Mouse (Mus musculus) ES-E14 (cell line): ENCODE results near the gene Cactin. TPM values are rescaled to one million over a fixed set of nuclear protein-coding genes. Genes with fewer than 3 reads are reported as not detected.
A peak's percentile ranks its signal among the peaks of the same experiment; 100 is the strongest.

Experiments used
- DNase-seq: peaks from one replicate; pipeline ENCODE4 v3.0.0-alpha.2; 2013; ENCODE audit warnings: low read depth, low spot score
- H3K27ac ChIP-seq: 2 replicates; pipeline ENCODE4 v1.5.1; 2012; ENCODE audit warnings: low read depth, mild to moderate bottlenecking, low read length, moderate library complexity, mixed read lengths; ENCODE audit not compliant: poor library complexity, insufficient read depth, severe bottlenecking
- H3K36me3 ChIP-seq: 2 replicates; pipeline ENCODE4 v1.6.1; 2012; ENCODE audit warnings: mild to moderate bottlenecking, low read length, moderate library complexity, mixed read lengths; ENCODE audit not compliant: control insufficient read depth, poor library complexity, insufficient read depth, severe bottlenecking
- H3K4me1 ChIP-seq, 2 experiments: fragments of 150-350 bp in 1 of 2; sonication (generic) in 1 of 2; 2 replicates each; pipeline ENCODE4 v1.6.1; 2012; ENCODE audit warnings: low read length in 2 of 2, mild to moderate bottlenecking in 1 of 2, mixed read lengths in 1 of 2; ENCODE audit not compliant: control insufficient read depth in 2 of 2, insufficient read depth in 2 of 2, poor library complexity in 1 of 2
- H3K4me3 ChIP-seq, 2 experiments: fragments of 150-350 bp in 1 of 2; sonication (generic) in 1 of 2; 2 replicates each; pipeline ENCODE4 v1.5.1; 2012; ENCODE audit warnings: low read length in 2 of 2, low read depth in 1 of 2, mild to moderate bottlenecking in 1 of 2, mixed read lengths in 1 of 2; ENCODE audit not compliant: insufficient read depth in 1 of 2, poor library complexity in 1 of 2, severe bottlenecking in 1 of 2
- H3K9ac ChIP-seq: 2 replicates; pipeline ENCODE4 v1.6.1; 2012; ENCODE audit warnings: low read depth, mild to moderate bottlenecking, low read length, mixed read lengths; ENCODE audit not compliant: poor library complexity, insufficient read depth, severe bottlenecking
- H3K9me3 ChIP-seq: fragments of 150-350 bp; sonication (generic); 2 replicates; pipeline ENCODE4 v1.6.1; 2012; ENCODE audit warnings: low read depth, mild to moderate bottlenecking, low read length; ENCODE audit not compliant: control insufficient read depth, insufficient read depth
- CHD2 ChIP-seq: IDR thresholded peaks from 2 replicates; pipeline ENCODE4 v1.6.1; 2014; ENCODE audit warnings: mild to moderate bottlenecking, low read depth, low read length, inconsistent platforms
- HCFC1 ChIP-seq: IDR thresholded peaks from 2 replicates; pipeline ENCODE4 v1.6.1; 2012; ENCODE audit warnings: low read length, inconsistent platforms, borderline replicate concordance; ENCODE audit not compliant: insufficient read depth
- MAFK ChIP-seq: IDR thresholded peaks from 2 replicates; pipeline ENCODE4 v1.6.1; 2014; ENCODE audit warnings: mild to moderate bottlenecking, low read depth, low read length, inconsistent platforms; ENCODE audit not compliant: insufficient read depth
- ZC3H11A ChIP-seq: IDR thresholded peaks from 2 replicates; pipeline ENCODE4 v1.6.1; 2012; ENCODE audit warnings: low read depth, mild to moderate bottlenecking, inconsistent platforms, low read length, borderline replicate concordance
- ZNF384 ChIP-seq: IDR thresholded peaks from 2 replicates; pipeline ENCODE4 v1.6.1; 2012; ENCODE audit warnings: low read depth, low read length, inconsistent platforms
- in situ Hi-C, 2 experiments: fragments of 600-800 bp; cut with MboI; formaldehyde crosslinking; loops; one replicate each; pipeline ENCODE4 v1.15.1; 2025; ENCODE audit warnings: low sequenced_read_pairs in 2 of 2, inconsistent platforms in 1 of 2; ENCODE audit not compliant: unreplicated experiment in 2 of 2
- total RNA-seq: library from RNA; depleted of rRNA; stranded (reverse); fragments of 300-350 nt; gene quantifications from 2 replicates; pipeline ENCODE4 v1.2.3, GENCODE M21; 2012

Gene Cactin
- total RNA-seq, 1 experiment = 54.9 TPM

DNA sequence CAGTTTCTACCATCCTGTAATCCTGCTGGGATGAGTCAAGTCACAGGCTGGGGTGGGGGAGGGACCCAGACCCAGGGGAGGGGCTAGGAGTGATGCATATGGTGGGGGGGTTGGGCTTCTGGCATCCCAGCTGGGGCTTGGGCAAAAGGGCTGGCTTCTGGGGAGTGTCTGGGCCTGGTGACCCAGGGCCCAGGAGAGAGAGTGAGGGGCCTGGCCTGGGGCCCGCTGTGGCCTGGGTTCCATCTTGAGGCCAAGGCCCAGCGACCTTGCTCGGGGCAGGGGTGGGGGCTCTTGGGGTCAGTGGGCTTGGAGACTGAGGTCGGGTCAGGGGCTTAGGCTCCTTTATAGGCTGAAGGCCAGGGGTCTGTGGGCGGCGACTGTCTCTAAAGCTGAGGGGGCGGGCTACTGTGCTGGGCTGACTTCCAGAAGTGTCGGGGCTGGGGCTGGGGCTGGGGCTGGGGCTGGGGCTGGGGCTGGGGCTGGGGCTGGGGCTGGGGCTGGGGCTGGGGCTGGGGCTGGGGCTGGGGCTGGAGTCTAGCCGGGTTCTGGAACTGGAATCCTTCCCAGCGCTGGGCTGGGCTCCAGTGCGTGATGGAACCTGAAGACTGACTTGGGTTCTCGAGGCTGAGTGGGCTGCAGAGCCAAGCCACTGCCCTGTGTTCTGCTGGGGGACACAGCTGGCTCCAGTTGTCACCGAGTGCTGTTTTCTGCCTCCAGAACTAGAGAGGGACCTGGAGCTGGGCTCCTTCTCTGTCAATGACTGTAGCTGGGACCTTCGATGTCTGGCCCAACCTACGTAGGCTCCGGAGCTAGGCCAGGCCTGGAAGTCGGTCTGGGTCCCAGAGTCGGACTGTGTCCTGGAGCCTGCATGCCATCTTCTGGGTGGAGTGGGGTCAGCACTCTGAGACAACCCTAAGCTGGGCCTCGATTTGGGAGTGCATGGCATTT, 14.8 kb downstream of the Cactin start:
- no peak overlapping the region for H3K9ac ChIP-seq
- DNase-seq = no peak

DNA sequence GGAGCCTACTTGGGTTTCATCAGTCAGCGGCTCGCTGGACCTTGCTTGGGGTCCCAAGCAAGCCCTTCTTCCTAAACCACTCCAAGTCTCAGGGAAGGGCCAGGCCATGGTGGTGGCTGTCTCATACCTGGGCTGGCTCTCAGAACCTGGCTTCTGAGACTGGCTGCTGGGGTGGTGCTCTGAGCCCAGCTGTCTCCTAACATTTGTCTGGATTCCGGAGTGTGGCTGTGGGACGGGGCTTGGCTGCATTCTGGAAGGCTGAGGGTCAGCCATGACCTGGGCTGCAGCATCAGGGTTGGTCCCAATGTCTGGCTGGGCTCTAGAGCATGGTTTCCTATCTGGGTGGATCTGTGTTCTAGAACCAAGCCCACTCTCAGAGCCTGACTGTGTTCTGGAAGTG, 15.7 kb downstream of the Cactin start:
- Histone ChIP-seq H3K27ac (no peak overlapping the region), H3K36me3 (no peaks in the 10 kb centered on the region), H3K4me3 (no peak overlapping the region), H3K4me1 (peaks cover 0 to 36% of the 10 kb centered on the region in 2 experiments; a peak in 1 of 4 replicates), H3K9ac (no peak overlapping the region), H3K9me3 (no peaks in the 10 kb centered on the region)
- TF ChIP-seq HCFC1 (no peak), ZNF384 (no peak), CHD2 (no peak), MAFK (no peak), ZC3H11A (no peak)
- DNase-seq = no peak
- in situ Hi-C loops = no loop called here

More for the DNA sequence above, 14.8 kb downstream of the Cactin start:
- in situ Hi-C loops = no loop called here
- Histone ChIP-seq H3K27ac (no peak overlapping the region), H3K9me3 (no peaks in the 10 kb centered on the region), H3K4me1 (peaks cover 0 to 28% of the 10 kb centered on the region in 2 experiments; a peak in 1 of 4 replicates), H3K36me3 (no peaks in the 10 kb centered on the region), H3K4me3 (peak overlapping the region in 1 of 2 experiments; percentile 9; a peak in 1 of 4 replicates)
- no peak for TF ChIP-seq CHD2
- TF ChIP-seq HCFC1 = no peak
- TF ChIP-seq ZC3H11A = no peak
- no peak for TF ChIP-seq ZNF384
- TF ChIP-seq MAFK = no peak

DNA sequence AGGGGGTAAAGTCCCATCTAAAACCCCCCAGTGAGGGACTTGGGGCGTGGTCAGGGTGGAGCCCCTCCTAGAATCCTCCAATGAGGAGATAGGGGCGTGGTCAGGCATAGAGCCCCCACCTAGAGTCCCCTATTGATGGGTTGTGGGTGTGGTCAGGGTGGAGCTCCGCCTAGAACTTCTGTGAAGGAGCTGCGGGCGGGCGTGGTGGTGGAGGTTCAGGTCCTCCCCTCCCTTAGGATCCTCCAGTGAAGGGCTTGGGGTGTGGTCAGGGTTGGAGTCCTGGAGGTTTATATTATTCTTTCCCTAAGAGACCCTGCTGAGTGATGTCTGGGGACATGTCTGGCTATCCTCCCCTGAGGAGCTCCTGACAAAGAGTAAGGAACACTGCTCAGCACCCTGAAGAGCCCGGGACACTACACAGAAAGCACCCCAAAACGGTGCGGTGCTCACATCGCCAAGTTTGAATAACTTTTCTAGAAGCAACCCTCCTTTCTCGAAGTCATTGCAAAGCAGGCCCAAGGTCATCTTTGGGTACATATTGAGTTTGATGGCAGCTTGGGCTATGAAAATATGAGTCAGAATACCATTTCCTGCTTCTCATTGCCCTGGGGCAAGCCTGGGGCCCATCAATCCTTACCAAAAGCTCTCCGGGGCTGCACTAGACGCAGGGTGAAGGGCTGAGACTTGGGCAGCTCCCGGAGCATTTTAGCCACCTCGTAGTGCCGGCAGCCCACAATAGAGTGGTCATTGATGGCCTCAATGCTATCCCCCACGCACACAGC, 19.8 kb downstream of the Cactin start:
- H3K9ac ChIP-seq = no peak overlapping the region; the same call in 1 of the 2 replicates
- no peaks in the 10 kb centered on the region for H3K36me3 ChIP-seq
- peaks cover 0 to 21% of the 10 kb centered on the region in 2 experiments; a peak in 1 of 4 replicates for H3K4me1 ChIP-seq
- TF ChIP-seq ZC3H11A (no peak), CHD2 (no peak), ZNF384 (no peak), MAFK (no peak), HCFC1 (no peak)
- no peaks in the 10 kb centered on the region for H3K9me3 ChIP-seq
- in situ Hi-C loops = no loop called here
- no peak overlapping the region for H3K4me3 ChIP-seq
- DNase-seq = peak; percentile 89
- peak overlapping the region; percentile 26; the same call in 1 of the 2 replicates for H3K27ac ChIP-seq

DNA sequence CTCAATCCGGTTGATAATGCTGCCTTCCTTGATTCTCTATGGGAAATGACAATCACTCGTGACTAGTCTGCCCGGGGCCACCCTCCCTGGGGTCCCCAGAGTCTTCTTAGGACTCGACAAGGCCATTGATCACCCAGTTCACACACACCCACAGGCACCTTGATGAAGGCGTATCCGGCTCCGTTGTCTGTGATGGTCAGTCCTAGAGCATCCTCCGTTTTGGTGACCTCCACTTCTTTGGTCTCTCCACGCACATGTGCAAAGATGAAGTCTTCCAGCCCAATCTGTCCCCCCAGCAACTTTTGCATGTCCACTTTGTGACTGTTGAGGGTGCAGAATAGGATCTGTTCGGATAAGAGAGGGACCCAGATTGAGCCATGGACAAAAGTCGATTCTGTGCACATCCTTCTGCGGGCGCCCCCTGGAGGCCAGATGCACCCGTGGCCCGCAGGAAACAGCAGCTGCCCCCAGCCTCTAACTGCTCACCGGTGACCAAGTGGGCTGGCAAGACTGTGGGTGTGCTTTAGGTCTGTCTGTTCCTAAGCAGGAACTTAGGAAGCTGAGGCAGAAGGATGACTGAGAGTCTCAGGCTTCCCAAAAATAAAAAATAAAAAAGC, 20.5 kb downstream of the Cactin start:
- no peak overlapping the region for H3K4me3 ChIP-seq
- TF ChIP-seq ZC3H11A (no peak), CHD2 (no peak), HCFC1 (no peak), MAFK (no peak), ZNF384 (no peak)
- no peaks in the 10 kb centered on the region for H3K36me3 ChIP-seq
- DNase-seq = no peak
- no peaks in the 10 kb centered on the region for H3K9me3 ChIP-seq
- peaks cover 0 to 18% of the 10 kb centered on the region in 2 experiments; a peak in 2 of 4 replicates for H3K4me1 ChIP-seq
- peak overlapping the region; percentile 26; the same call in 1 of the 2 replicates for H3K27ac ChIP-seq
- no peak overlapping the region for H3K9ac ChIP-seq
- in situ Hi-C loops = no loop called here
